Mouse (Mus musculus) testis, postnatal 10 days (tissue): ENCODE data around the gene Lfng.

Source experiments
- DNase-seq: peaks from one replicate; pipeline ENCODE4 v3.0.0; 2021; ENCODE audit warnings: low spot score

Lfng gene

GRCm38 (mm10) chr5:140607001-140607835, at the start of gene Lfng:
TSS of gene Lfng (plus strand) at chr5:140607320.
- peak; percentile 92 for DNase-seq

GRCm38 (mm10) chr5:140562601-140563000, 44.5 kb upstream of the Lfng start:
- no peak for DNase-seq

DNA sequence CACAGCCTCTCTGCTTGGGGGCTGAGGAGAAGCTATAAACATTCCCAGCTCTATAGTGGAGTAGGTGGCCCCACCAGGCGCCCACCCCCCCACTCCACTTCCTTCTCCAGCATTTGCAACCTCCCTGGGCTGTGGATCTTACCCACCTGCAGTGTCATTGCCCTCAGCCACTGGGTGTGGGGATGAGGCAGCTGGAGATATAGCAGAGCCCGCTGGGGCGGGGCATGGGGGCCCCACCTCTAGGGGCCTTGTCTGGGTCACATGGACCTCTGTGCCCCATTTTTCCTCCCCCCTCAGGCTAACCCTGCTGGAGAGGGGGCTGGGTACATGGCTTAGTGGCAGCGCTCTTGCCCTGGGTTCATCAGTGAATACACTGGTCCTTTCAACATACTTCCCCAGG, 42.2 kb upstream of the Lfng start, which contains the start of gene Grifin:
Gene Grifin, minus strand, starts transcription at position 176 of the 400 bp plus-strand sequence.
- DNase-seq = no peak

- DNase-seq = peak; percentile 86
Measured at GRCm38 (mm10) chr5:140565451-140565850, 41.7 kb upstream of the Lfng start.

DNA sequence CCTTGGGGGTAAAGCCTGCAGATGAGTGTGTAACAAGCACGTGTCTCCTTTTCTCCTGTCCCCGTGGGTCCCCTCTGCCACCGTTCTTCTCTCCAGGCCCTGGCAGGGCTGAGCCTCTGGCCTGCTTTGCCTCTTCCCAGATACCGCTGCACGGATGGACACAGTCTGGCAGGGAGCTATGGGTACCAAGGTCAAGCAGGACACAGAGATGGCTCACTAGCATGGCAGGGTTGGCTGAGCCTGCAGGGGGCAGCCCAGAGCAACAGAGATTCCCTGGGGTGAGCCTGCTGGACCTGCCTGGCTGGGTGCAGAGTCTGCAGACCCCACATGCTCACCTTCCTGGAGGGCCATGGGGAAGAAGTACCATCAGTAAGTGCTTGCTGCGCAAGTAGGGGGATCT, 41.3 kb upstream of the Lfng start:
- peak; percentile 87 for DNase-seq

DNA sequence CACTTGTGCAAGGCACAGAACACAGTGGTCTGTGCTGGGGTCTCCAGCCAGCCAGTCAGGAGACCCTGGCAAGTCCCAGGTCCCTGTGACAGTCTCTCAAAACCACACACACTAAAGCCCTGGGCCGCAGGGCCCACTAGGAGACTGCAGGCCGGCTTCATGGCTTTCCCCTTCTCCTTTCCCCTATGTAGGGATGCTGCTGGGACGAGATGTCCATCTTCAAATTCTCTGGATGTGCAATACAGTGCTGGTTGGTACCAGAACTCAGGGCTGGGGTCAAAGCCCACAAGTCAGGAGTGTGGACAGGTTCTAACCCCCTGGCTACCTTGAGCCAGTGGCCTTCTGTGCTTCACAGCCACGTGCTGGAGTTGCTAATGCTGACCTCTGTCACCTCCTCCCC, 40.8 kb upstream of the Lfng start:
- no peak for DNase-seq

- DNase-seq = peak; percentile 90
Measured at GRCm38 (mm10) chr5:140567321-140567720, 39.8 kb upstream of the Lfng start.

DNA sequence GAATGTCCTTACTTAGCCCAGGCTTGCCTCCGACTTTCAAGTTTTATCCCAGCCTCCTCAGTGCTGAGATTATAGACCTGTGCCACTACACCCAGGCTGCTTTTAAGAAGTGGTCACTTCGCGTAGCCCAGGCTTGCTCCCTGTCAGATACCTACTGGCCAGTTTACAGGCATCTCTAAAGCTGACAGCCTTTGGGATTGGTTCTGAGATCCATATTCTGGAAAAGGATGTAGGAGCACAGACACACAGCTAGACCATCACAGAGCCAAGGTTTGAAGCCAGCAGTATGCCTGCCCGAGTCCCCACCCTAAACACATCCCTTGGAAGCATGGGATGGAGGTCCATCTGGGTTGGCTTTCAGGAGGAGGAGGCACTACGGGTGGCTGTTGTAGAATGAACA, 39.4 kb upstream of the Lfng start:
- DNase-seq = no peak

GRCm38 (mm10) chr5:140568321-140568970, 38.7 kb upstream of the Lfng start:
- peak; percentile 87 for DNase-seq

GRCm38 (mm10) chr5:140569032-140569595, 38.0 kb upstream of the Lfng start:
- no peak for DNase-seq

DNA sequence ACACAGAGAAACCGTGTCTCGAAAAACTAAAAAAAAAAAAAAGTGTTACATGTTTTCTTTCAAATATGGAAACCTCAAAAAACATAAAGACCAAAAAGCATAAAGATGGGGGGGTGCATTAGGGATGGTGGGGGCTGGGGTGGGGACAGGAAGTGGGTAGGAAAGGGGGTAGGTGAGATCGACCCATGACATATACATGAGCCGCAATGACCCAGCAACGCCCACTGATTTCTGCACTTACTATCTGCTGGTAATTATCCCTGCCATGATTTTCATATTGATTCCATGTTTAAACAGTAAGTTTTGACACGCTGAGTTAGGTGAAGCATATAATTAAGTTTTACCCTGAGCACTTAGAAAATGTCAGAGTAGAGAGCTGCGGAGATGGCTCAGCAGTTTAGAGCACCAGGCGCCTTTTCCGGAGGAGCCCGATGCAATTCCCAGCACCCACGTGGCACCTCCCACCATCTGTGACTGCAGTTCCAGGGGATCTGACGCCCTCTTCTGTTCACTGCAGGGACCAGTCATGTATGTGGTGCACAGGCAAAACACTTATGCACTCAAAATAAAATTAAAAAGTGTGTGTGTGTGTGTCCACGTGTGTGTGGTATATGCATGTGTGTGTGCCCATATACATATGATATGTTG, 36.8 kb upstream of the Lfng start:
- DNase-seq = no peak

GRCm38 (mm10) chr5:140571201-140571600, 35.9 kb upstream of the Lfng start:
- no peak for DNase-seq

GRCm38 (mm10) chr5:140571673-140572072, 35.4 kb upstream of the Lfng start:
- peak; percentile 69 for DNase-seq

DNA sequence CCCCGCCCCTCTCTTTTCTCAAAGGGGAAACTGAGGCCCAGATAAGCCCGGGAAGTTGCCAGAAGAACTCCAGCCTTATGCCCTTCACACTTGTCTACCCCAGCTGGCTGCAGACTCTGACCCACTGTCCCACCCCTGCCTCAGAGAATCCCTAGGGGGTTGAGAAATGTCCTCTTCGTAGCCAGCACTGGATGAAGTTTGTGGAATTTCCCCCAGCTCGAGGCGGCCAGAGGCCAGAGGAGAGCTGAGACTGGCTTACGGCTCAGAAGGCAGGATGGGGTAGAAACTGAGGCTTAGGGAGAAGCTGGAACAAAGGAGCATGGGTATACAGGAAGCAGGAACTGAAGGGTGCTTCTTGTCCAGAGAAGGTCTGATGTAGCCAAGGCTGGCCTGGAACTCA, 34.5 kb upstream of the Lfng start:
- DNase-seq = no peak

DNA sequence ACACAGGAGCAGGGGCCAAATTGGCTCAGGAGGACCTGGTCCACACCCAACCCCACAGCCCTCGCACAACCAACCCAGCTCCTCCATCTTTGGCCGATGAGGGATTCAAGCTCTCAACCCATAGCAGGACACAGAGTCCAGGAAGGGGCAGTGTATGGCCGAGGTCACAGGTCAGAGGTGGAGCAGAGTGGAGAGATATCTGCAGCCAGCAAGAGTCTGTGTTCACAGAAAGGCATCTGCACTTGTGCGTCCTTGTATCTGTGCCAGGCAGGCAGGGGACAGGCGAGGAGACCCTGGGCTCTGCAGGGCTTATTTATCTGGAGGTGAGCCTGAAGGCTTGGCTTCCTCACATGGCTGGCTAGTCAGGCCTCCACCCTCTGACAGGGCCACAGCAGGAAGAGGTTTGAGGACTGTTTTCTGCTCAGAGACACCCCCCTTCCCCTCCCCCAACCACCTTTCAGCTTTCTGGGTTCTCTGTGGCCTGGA, 31.7 kb upstream of the Lfng start:
- no peak for DNase-seq

- no peak for DNase-seq
Measured at GRCm38 (mm10) chr5:140579221-140579620, 27.9 kb upstream of the Lfng start.

- no peak for DNase-seq
Measured at GRCm38 (mm10) chr5:140579771-140580170, 27.3 kb upstream of the Lfng start.

DNA sequence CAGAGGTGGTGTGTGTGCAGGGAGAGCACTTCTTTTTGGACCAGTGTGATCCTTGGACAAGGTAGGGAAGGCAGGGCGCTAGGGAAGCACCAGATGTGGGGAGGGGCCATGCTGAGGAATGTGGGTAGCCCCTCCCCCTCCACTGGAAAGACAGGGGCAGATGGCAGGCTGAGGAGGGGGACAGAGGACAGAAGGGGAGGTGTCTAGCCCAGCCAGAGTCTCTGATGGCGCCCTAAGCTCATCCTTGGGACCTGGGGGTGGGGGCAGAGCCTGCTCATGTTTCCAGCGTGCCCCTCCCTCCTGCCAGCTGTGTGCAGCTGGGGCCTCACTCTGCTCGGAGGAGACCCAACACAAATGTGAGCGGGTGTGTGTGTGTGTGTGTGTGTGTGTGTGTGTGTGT, 25.6 kb upstream of the Lfng start:
- peak; percentile 79 for DNase-seq

GRCm38 (mm10) chr5:140582995-140583731, 24.0 kb upstream of the Lfng start:
- no peak for DNase-seq

DNA sequence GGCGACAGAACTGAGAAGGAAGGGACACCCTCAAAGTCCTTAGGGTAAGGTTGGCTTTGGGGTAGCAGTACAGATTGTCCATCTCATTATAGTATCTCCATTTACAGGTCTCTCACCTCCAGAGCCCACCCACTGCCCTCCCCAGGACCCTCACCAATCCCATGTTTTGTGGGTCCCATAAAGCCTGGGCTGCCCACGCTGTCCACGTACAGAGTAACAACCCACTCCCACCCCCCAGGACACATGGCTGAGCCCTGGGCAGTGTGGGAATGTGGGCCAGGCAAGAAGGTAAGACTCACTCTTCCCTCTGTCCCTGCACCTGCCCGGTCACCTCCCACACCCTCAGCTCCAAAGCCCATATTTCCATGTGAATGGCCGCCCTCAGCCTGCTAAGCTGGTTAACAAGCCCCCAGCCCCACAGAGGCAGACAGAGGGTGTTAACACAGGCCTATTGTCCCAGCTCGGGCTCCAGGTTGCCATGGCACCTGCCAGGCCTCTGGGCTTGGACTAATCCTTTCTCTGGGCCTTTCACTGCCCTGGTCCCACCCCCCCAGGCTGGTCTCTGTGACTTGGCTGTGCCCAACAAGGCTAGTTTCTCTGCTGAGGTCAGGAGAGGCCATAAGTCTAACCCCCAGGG, 23.3 kb upstream of the Lfng start:
- no peak for DNase-seq

GRCm38 (mm10) chr5:140589082-140589774, 17.9 kb upstream of the Lfng start:
- DNase-seq = no peak
